Mouse (Mus musculus): Measurements from ENCODE around the gene Mylk.

Mylk gene

DNA sequence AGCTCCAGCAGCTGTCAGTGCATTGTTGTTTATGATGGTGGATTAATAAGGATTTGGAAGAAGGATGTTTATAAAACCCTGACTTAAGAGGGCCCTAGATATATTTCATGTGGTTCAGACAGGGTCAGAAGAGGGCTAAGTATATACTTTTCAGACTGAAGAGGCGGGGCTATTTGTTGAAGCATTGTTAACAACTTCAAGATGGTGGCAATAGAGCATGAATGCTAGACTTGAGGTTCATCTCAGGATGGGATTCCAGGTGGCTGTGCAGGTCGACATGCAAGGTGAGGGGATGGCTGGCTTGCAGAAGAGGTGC is 240.0 kb downstream of the Mylk start:
- no peak for DNase-seq (ENCODE audit: low spot score)

DNA sequence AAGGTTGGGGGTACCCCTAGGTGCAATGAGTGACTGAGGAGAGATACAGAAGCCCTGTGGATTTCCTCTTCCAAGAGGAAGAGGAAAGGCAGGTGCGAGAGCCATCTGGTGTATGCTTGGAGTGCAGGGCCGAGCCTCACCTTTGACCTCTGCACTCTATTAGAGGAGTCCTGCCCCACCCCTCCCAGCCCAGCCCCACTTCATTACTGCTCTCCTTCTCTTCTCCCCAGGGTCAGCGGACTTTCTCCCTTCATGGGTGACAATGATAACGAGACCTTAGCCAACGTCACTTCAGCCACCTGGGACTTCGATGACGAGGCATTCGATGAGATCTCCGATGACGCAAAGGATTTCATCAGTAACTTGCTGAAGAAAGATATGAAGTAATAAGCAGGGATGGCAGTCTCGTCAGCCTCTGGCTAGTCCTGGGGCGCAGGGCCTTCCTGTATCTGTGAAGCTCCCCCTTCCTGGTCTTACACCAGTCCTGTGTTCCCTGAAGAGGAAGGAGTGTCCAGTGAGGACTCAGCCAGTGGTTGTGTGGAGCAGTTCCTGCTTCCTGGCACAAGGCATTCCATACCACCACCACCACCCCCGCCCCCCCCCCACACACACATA is 241.3 kb downstream of the Mylk start:
- no peak for DNase-seq (ENCODE audit: low spot score)

DNA sequence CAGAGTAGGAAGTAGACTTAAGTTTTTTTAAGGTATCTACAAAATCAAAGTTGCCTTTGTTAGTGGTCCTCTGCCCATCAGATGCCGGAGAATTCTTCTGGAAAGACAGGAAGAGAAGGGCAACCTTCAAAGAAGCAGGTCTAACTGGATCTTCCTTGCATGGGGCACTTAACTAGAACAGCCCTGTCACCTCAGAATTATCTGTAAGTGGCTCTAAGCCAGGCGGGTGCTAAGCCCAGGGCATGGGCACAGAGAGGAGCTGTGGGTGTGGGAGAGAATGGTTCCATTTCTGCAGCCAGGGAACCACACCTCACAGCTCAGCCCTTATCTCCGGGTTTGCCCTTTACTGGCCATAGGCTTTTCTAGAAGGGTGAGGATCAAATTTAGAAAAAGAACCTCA is 246.4 kb downstream of the Mylk start:
- DNase-seq (ENCODE audit: low spot score) = no peak

DNA sequence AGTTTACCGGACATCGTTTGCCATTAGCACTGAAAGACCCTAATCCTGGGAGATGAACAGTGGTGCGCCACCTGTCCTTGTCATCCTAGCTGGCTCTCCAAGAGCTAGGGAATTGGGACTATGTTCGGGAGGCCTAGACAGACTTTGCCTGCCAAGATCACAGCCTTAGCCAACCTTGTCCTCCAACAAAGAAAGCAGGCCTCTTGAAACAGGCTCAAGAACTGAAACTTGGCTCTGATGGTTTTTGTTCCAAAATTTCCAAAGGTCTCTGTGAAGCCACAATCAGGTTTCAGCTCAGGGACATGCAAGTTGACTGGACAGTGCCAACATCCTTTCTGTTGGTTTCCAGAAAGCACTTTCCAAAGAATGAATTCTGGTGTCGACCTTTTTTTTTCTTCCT is 247.8 kb downstream of the Mylk start:
- DNase-seq (ENCODE audit: low spot score) = no peak

DNA sequence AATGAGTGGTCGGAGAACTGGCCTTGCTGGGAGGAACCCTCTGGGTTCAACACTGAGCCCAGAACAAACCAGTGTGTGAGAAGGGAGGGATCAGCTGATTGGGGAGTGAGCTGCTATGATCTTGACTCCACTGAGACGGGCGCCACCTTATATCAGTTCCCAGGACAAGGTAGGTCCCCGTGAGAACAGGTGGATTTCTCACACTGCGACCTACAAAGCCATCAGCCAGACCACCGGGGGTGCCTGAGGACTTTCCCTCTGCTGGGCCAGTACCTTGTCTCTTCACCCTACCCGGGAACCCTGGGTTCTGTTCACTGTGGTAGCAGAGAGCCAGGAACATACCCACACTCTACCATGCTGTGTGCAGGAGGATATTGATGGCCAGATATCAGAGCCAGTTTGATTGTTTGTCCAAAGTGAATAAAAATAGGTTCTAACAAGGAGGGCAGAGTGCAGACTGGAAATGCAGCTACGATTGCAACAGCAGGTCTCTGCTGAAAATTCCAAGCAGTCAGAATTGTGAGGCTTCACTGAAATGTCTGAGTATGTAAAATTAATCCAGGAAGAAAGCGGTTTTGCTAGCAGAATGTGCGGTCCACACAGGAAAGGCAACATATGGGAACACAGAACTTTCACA is 248.8 kb downstream of the Mylk start:
- no peak for DNase-seq (ENCODE audit: low spot score)

DNA sequence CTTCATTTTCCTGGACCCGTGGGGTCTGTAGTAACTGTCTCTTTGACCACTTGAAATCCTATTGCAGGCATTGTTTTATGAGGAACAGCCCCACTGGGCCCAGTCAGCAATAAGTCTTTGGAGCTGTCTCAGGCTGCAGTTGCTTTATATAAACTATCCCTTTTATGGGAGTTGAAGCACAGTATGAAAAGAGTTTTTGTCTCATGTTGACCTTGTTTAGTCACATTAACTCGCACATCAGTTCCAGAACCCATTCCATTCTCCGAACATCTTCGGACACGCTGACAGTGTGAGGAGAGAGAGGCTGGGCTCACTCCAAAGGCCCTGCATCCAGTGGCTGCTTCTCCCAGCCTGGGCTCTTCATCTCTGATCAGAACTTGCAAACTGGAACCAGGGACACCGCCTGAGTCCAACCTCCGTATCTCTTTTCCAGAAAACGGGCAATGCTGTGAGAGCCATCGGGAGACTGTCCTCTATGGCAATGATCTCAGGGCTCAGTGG is 249.7 kb downstream of the Mylk start:
- no peak for DNase-seq (ENCODE audit: low spot score)

DNA sequence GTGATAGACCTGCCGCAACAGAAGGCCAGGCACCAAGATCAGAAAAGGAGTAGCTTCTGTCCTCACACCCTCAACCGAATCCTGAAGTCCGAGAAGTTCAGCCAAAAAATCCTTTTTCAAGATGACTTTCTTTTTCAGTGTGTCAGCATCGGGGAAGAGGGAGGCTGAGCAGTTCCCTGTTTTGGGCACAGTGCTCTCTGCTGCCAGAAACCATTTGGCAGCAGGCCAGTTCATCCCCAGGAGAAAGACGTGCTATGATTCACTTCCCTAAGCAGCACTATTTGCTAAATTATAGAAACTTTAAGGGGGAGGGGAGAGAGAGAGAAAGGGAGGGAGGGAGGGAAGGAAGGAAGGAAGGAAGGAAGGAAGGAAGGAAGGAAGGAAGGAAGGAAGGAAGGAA is 251.1 kb downstream of the Mylk start:
- DNase-seq (ENCODE audit: low spot score) = no peak

DNA sequence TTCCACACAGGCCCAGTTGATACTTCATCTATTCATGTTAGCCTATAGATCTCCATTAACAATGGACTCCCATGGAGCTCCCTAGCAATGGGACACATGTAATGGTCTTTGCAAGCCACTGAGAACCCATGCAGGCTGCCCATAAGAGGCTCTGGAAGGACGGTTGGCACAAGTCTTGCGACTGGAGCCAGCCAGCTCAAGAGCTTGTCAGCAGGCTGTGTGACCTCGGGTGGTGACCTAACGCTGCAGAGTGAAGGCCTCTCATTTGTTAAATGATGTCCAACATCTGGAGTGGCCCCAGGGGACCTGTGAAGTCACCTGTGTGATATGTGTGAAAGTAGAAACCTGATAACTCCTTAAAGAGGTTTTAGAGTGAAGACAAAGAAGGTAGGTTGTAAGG is 252.0 kb downstream of the Mylk start:
- DNase-seq (ENCODE audit: low spot score) = no peak

DNA sequence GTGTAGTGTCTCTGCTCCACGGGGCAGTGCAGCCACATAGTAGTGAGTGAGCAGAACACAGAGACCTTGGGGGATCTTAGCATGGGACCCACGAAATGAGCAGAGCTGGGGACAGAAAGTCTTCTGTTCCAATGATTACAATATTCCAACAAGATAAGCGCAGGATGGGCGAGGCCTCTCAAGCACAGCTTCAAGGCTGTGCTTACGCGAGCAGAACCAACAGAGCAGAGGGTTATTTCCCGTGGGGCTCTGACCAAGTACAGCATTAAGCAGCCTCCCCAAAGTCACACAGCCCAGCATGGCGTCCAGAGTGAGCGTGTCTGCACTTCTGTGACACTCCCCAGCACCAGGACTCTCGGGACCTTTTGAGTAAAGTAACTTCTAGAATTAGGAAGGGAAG is 252.6 kb downstream of the Mylk start:
- no peak for DNase-seq (ENCODE audit: low spot score)

DNA sequence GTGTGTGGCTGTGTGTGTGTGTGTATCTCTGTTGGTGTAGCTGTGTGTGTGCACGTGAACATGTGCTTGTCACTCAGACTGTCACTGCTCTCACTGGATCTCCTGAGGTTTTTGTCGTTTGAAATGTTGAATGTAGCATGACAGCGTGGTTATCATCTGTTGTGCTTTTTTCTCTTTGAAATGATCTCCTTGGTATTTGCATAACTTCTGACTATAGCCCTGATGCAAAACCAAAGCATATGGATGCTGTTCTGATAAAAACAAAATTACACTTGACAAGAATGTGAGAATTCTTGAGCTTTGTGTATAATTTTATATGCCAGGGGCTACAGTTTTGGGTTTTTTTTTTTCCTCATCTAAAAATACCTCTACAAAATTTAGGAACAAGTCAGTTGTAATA is 254.0 kb downstream of the Mylk start:
- no peak for DNase-seq (ENCODE audit: low spot score)

DNA sequence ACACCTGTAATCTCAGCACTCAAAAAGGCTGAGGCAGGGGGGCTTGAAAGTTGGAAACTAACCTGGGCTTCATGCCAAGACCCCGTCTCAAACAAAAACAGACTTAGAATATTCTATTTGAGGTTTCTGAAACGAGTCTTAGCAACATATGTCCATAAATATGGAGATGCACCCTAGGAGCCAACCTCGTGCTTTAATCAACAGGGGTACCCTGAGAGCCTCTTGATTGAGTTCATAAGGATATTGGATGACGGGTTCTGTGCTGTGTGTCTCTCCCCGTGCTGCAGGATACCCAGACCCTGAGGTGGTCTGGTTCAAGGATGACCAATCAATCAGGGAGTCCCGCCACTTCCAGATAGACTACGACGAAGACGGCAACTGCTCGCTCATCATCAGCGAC is 255.0 kb downstream of the Mylk start:
- DNase-seq (ENCODE audit: low spot score) = no peak

DNA sequence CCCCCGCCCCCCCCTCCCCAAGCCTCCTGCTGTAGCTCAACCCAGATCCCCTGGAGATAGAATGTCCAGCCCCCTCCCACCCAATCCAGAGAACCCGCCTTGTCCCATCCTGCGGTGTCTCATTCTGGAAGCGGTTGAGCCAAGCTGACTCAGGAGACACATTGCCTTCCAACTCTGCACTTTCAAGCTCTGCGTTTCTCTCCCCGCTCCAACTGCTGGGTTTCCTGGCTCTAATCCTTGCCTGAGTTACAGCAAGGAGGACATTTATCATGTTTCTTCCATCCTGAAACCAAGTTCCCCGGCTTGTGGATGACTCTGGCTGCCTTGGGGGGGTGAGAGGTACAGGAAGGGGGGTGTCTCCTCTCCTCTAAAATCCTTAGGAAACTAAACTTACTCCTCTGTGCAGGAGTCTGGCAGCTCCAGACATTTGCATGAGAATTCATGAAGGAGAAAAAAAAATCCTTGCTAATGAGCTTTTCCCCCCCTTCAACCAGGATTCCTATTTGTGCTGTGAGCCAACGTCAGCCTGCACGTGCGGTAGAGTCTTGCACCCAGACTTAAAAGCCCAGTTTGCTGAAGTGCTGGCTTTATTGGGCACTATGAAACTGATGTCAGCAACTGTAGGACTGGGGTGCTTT is 256.0 kb downstream of the Mylk start:
- no peak for DNase-seq (ENCODE audit: low spot score)

DNA sequence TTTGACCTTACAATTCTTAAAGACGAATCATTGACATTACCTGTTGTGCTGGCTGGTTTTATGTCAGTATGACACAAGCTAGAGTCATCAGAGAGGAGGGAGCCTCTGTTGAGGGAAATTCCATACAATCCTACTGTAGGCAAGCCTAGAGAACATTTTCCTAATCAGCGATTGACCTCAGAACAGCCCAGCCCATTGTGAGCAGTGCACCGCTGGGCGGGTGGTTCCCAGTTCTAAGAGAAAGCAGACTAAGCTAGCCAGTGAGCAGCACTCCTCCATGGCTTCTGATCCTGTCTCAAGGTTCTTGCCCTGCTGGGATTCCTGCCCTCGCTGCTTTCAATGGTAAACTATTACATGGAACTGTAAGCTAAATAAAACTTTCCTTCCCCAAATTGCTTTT is 259.3 kb downstream of the Mylk start:
- DNase-seq (ENCODE audit: low spot score) = no peak

DNA sequence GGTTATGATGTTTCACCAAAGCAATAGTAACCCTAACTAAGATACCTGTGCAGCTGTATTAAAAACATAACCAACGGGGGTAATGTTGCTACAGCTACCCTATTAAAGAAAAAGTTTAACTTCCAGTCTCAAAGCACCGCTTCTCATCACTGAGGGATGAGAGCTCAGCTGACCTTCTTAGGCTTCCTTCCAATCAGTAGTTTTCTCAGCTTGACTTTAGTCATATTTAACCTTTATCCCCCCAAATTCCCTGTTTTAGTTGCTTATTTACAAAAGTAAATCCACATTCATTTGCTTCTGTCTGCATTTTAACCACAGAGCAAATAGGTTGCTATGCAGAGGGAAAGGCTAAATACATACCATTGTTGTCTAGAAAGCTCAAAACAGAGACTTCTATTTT is 259.7 kb downstream of the Mylk start:
- no peak for DNase-seq (ENCODE audit: low spot score)

DNA sequence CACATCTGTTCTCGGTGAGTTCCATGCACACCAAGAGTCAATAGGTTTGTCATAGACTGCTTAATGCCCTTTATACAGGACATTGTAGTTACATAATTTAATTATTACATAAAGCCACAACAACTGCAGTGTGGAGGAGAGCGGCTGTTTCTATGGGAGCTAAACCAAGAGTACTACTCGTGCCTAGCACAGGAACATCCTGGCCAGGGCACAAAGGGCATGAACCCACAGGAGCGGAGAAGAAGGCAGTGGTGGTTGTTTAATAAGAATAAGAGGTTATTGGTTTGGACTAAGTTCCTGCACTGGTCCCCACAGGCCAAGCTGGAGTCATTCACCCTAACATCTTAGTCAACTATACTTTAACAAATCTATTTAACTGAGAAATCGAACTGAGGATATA is 261.2 kb downstream of the Mylk start:
- no peak for DNase-seq (ENCODE audit: low spot score)

DNA sequence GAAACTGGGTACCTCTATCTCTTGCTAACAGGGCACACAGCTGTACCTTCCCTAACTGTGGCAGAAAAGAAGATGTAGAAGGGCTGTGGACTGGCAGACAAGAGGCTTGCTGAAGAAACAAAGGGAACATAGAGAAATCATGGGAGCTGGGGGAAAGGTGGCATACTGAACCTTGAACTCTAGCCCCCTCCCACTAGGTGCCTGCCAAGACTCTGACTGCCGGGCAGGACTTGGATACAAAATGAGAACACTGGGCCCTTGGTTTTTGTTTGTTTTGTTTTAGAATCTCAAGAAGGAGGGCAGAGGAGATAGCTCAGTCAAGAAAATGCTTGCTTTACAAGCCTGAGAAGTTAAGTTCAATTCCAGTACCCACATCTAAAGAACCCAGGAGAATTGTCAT is 262.4 kb downstream of the Mylk start:
- DNase-seq (ENCODE audit: low spot score) = no peak

DNA sequence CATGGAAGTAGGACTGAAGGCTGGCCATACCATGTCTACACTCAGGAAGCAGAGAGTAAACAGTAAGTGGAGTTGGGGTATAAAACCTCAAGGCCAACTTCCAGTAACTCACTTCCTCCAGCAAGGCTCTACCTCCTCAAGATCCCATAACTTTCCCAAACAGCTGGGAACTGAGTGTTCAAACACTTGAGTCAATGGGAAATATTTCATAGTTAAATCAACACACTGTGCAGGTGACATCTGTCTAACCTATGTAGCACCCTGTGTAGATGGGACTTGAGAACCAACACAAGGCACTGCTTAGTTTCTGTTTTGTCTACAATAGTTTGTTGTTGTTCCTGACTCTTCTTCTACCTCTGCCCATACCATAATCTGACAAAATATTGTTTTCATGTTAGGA is 263.4 kb downstream of the Mylk start:
- DNase-seq (ENCODE audit: low spot score) = no peak

DNA sequence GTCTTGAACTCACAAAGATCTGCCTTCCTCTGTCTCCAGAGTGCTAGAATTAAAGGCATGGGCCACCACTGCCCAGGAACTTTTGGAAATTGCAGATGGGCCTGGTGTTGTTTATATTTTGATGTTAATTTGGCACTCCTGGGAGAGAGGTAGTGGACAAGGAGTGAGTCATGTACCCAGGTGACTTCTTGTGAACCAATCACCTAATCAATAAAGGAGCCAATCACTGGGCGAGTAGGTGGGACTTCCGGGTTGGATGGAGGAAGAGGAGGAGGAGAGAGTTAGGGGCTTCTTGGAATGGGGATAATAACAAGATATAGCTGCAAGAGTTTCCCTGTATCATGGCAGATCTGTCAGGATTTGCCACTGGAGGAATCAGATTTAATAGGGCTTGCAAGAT is 268.5 kb downstream of the Mylk start:
- no peak for DNase-seq (ENCODE audit: low spot score)

DNA sequence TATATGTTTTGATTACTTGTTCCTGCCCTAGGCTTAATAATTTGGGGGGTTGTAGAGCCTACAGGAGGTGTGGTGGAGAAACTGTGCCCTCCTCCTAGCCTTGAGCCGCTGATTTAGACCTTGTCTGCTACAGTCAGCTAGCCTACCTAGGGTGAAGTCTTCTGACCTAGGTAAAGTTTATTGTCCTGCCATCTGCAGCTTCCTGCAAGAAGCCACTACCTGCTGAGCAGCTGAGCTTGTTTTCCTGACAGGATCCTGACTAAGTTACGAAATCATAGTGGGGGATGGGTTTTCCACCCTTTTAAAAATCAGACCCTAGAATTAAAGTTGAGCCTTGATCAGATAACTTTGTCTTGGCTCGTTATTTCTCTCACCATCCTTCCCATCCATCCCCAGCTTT is 271.5 kb downstream of the Mylk start:
- DNase-seq (ENCODE audit: low spot score) = no peak

DNA sequence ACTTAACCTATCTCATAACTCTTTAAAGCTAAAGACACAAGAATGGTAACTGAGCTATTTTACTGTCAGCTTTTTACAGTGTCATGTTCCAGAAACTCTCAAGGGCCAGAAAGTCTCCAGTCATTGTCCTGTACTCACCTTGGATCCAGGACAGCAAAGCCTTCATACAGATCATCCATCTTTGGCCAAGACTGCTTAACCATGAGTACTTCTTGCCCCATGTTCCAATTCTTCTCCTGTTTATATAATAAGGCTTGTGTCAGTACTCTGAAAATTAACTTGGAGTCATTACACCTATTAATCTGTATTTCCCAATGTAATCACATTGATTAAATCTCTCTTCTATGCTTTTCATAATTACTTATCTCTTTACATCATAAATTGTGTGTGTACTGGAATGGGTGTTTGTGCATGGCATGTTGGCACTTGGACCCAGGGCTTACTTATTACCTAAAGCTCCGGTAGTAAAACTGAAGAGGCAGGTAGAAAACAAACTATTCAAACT is 273.5 kb downstream of the Mylk start:
- no peak for DNase-seq (ENCODE audit: low spot score)

DNA sequence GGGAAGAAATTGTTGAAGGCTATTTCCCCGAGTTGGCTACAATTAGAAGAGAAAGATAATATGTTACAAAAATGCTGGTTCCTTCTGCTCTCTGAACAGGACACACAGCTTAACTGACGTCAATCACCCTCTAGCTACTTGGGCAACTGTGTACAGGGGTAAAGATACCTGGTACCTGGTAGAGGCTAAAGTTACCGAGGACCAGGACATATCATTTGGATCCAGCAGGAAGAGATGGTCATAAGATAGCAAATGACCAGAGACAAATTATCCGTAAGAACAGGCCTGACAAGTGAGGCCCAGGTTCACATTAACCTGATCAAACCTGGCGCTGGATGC is 276.9 kb downstream of the Mylk start:
- no peak for DNase-seq (ENCODE audit: low spot score)

DNA sequence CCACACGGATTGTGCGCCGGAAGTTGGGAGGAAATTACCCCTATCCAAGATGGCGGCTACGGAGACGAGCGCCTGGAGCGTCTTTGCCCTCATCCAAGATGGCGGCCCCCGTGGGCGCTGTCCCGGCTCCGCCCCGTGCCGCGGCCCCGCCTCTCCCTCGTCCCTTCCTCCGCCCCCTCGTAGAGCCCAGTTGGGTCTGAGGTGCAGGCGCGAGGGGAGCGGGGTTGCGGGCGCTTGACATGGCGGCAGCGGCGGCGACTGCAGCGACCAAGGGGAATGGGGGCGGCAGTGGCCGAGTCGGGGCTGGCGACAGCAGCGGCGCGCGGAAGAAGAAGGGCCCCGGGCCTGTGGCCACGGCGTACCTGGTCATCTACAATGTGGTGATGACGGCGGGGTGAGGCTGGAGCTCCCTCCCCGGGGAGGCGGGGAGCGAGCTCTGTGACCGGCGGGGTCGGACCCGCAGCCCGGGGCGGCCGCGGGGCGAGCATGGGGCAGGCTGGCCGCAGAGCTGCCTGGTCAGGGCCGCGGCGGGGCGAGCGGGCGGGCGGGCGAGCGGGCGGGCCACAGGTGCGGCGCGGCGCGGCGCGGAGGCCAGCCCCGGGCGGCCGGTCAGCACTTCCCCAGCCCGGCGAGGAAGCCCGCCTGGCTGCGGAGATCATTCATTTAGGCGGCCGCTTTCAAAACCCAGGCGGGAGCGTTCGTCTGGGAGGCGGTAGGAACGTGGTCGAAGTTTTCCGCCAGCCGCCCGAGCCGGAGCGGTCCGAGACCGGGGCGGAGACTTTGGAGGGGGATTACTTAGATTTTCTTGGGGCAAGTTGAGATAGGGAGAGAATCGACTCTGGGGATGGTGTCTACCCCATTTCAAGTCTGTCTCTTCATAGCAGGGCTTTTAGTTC is 277.5 kb downstream of the Mylk start, which contains the start of gene Hacd2:
Gene Hacd2 (plus strand): TSS at position 187 of the 896 bp plus-strand sequence.
- DNase-seq (ENCODE audit: low spot score) = peak; percentile 81

Data from layer of hippocampus, adult 9-10 months (tissue).